Mouse (Mus musculus) E14TG2a.4 (cell line): Measurements from ENCODE around the gene Smco4.

Experiments used
- H3K27me3 ChIP-seq: 2 replicates; pipeline ENCODE4 v1.6.1; 2014; ENCODE audit warnings: low read length, control low read depth; ENCODE audit not compliant: insufficient read depth
- H3K36me3 ChIP-seq: 2 replicates; pipeline ENCODE4 v1.6.1; 2014; ENCODE audit warnings: low read length, control low read depth; ENCODE audit not compliant: insufficient read depth
- H3K4me1 ChIP-seq: replicated peaks from 2 replicates; pipeline ENCODE4 v1.6.1; 2014; ENCODE audit warnings: low read depth, low read length, control low read depth
- H3K4me3 ChIP-seq: replicated peaks from 2 replicates; pipeline ENCODE4 v1.5.1; 2014; ENCODE audit warnings: mild to moderate bottlenecking, low read length
- H3K9me3 ChIP-seq: 2 replicates; pipeline ENCODE4 v1.6.1; 2014; ENCODE audit warnings: low read length, control low read depth
- CTCF ChIP-seq: conservative IDR thresholded peaks from 2 replicates; pipeline ENCODE4 v1.5.1; 2014; ENCODE audit warnings: low read length
- NANOG ChIP-seq: IDR thresholded peaks from 2 replicates; pipeline ENCODE4 v1.6.1; 2014; ENCODE audit warnings: borderline replicate concordance, low read length, mixed read lengths
- POU5F1 ChIP-seq: IDR thresholded peaks from 2 replicates; pipeline ENCODE4 v1.6.1; 2014; ENCODE audit warnings: low read length, borderline replicate concordance

The Smco4 gene

GRCm38 (mm10) chr9:15501319-15502256 is 8.4 kb downstream of the Smco4 start:
- no peak for TF ChIP-seq NANOG
- no peak for TF ChIP-seq POU5F1
- no peak for TF ChIP-seq CTCF
- H3K4me1 ChIP-seq = peaks cover 47% of the 10 kb centered on the region
- H3K36me3 ChIP-seq = 0 out of 2 replicates have a peak, but pooled peaks cover 10% of the 10 kb centered on the region
- no peak overlapping the region; the same call in 1 of the 2 replicates for H3K4me3 ChIP-seq
- no peaks in the 10 kb centered on the region for H3K9me3 ChIP-seq
- no peaks in the 10 kb centered on the region for H3K27me3 ChIP-seq

- H3K4me3 ChIP-seq = no peak overlapping the region
- H3K36me3 ChIP-seq = peaks cover 15% of the 10 kb centered on the region; the same call in 1 of the 2 replicates
- TF ChIP-seq POU5F1 (no peak), NANOG (0 out of 2 replicates have a peak, but pooled peaks have one; percentile 6)
- no peaks in the 10 kb centered on the region for H3K9me3 ChIP-seq
- H3K27me3 ChIP-seq = no peaks in the 10 kb centered on the region
- H3K4me1 ChIP-seq = peaks cover 55% of the 10 kb centered on the region
Observed at GRCm38 (mm10) chr9:15502476-15502875, 9.2 kb downstream of the Smco4 start.

GRCm38 (mm10) chr9:15503307-15503706 is 10.1 kb downstream of the Smco4 start:
- H3K4me1 ChIP-seq = peaks cover 60% of the 10 kb centered on the region
- H3K9me3 ChIP-seq = no peaks in the 10 kb centered on the region
- no peak overlapping the region for H3K4me3 ChIP-seq
- peaks cover 19% of the 10 kb centered on the region for H3K36me3 ChIP-seq
- H3K27me3 ChIP-seq = no peaks in the 10 kb centered on the region
- TF ChIP-seq POU5F1 = no peak
- no peak for TF ChIP-seq NANOG
- TF ChIP-seq CTCF = no peak

- H3K4me1 ChIP-seq = peaks cover 60% of the 10 kb centered on the region
- H3K9me3 ChIP-seq = no peaks in the 10 kb centered on the region
- TF ChIP-seq CTCF (no peak), NANOG (no peak), POU5F1 (no peak)
- peaks cover 19% of the 10 kb centered on the region for H3K36me3 ChIP-seq
- H3K4me3 ChIP-seq = no peak overlapping the region
- no peaks in the 10 kb centered on the region for H3K27me3 ChIP-seq
Observed at GRCm38 (mm10) chr9:15503827-15504226, 10.6 kb downstream of the Smco4 start.

- Histone ChIP-seq H3K9me3 (no peaks in the 10 kb centered on the region), H3K36me3 (peaks cover 12% of the 10 kb centered on the region), H3K27me3 (no peaks in the 10 kb centered on the region), H3K4me3 (no peak overlapping the region), H3K4me1 (peaks cover 60% of the 10 kb centered on the region)
- TF ChIP-seq POU5F1 = no peak
- no peak for TF ChIP-seq NANOG
- TF ChIP-seq CTCF = no peak
Observed at GRCm38 (mm10) chr9:15505288-15505687, 12.1 kb downstream of the Smco4 start.

- no peak overlapping the region for H3K4me3 ChIP-seq
- peaks cover 12% of the 10 kb centered on the region for H3K36me3 ChIP-seq
- TF ChIP-seq POU5F1 (no peak), CTCF (no peak), NANOG (no peak)
- no peaks in the 10 kb centered on the region for H3K9me3 ChIP-seq
- no peaks in the 10 kb centered on the region for H3K27me3 ChIP-seq
- peaks cover 49% of the 10 kb centered on the region for H3K4me1 ChIP-seq
Observed at GRCm38 (mm10) chr9:15506863-15507262, 13.6 kb downstream of the Smco4 start.

GRCm38 (mm10) chr9:15507431-15507875 is 14.2 kb downstream of the Smco4 start:
- Histone ChIP-seq H3K36me3 (peaks cover 12% of the 10 kb centered on the region), H3K9me3 (no peaks in the 10 kb centered on the region), H3K4me1 (peaks cover 43% of the 10 kb centered on the region), H3K4me3 (no peak overlapping the region), H3K27me3 (no peaks in the 10 kb centered on the region)
- TF ChIP-seq CTCF (no peak), POU5F1 (no peak), NANOG (no peak)

GRCm38 (mm10) chr9:15509363-15509762 is 16.1 kb downstream of the Smco4 start:
- Histone ChIP-seq H3K27me3 (no peaks in the 10 kb centered on the region), H3K36me3 (peaks cover 12% of the 10 kb centered on the region), H3K9me3 (no peaks in the 10 kb centered on the region), H3K4me3 (no peak overlapping the region), H3K4me1 (peaks cover 25% of the 10 kb centered on the region)
- no peak for TF ChIP-seq CTCF
- no peak for TF ChIP-seq NANOG
- TF ChIP-seq POU5F1 = no peak
